Mouse (Mus musculus): ENCODE data around the gene Rbms3. TPM values are rescaled to one million over a fixed set of nuclear protein-coding genes. Genes with fewer than 3 reads are reported as not detected.

Gene Rbms3
- total and polyA plus RNA-seq, 2 experiments from 2014 or later, result 43.3 to 59.9 TPM

DNA sequence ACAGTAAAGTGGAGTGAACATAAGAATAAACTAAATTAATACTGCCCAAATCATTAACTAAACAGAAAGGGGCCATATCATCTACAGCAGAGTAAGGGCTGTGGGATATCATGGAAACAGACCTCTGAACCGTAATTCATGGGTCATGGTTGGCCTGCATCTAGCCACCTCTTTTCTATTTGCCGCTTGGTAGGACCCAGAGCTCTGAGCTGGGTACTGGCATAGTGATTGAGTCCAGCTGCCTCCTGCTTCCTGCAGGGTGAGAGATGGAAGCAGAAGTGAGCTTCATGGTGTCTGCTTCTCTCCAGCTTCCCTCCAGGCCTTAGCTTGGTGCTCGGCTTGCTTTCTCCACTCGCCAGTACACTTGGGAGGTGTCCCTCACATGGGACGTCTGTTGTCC, 71.2 kb downstream of the Rbms3 start:
- Histone ChIP-seq H3K36me3 (ENCODE audit: insufficient read depth, low read length) (no peaks in the 10 kb centered on the region), H3K4me2 (ENCODE audit: low read depth, low read length, poor library complexity, severe bottlenecking) (no peak overlapping the region), H3K9me3 (ENCODE audit: low read length) (no peaks in the 10 kb centered on the region), H3K27ac (ENCODE audit: low read depth, low read length) (no peak overlapping the region), H3K9ac (replicated peaks; ENCODE audit: low read length, poor library complexity, severe bottlenecking) (no peak overlapping the region), H3K27me3 (ENCODE audit: insufficient read depth, low read length) (no peaks in the 10 kb centered on the region), H3K4me3 (ENCODE audit: low read depth, low read length) (no peak overlapping the region), H3K4me1 (ENCODE audit: insufficient read depth, low read length) (no peaks in the 10 kb centered on the region)
- DNase-seq (ENCODE audit: low spot score), result no peak
- ATAC-seq (ENCODE audit: low FRiP score), result no peak
- 88% methylated on average over 5 of the region's 5 CpGs for WGBS
- TF ChIP-seq CTCF (IDR thresholded peaks at IDR 0.05), result no peak

GRCm38 (mm10) chr9:117554356-117554755, 75.4 kb downstream of the Rbms3 start:
- DNase-seq (ENCODE audit: low spot score), result no peak
- Histone ChIP-seq H3K4me1 (ENCODE audit: insufficient read depth, low read length) (no peaks in the 10 kb centered on the region), H3K9ac (replicated peaks; ENCODE audit: low read length, poor library complexity, severe bottlenecking) (no peak overlapping the region), H3K9me3 (ENCODE audit: low read length) (no peaks in the 10 kb centered on the region), H3K27me3 (ENCODE audit: insufficient read depth, low read length) (no peaks in the 10 kb centered on the region), H3K4me3 (ENCODE audit: low read depth, low read length) (no peak overlapping the region), H3K4me2 (ENCODE audit: low read depth, low read length, poor library complexity, severe bottlenecking) (no peak overlapping the region), H3K27ac (ENCODE audit: low read depth, low read length) (no peak overlapping the region), H3K36me3 (ENCODE audit: insufficient read depth, low read length) (no peaks in the 10 kb centered on the region)
- ATAC-seq (ENCODE audit: low FRiP score), result no peak
- no peak for TF ChIP-seq CTCF (IDR thresholded peaks at IDR 0.05)

DNA sequence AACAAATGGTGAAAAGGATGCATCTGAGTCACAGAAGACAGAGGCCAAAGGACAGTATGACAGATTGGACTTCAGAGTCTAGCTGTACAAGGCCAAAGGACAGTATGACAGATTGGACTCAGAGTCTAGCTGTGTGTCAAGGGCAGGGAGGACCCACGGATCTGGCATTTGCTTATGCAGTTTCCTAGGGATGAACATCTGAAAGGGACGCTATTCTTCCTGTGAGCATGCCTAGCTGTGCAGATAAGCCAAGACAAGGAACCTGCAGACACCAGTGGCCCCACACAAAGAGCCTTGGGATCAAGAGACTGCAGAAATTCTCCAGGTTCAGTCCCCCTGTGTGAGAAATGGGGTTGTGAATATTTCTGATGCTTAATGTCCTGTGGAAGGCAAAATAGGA, 100.4 kb downstream of the Rbms3 start:
- Histone ChIP-seq H3K27me3 (ENCODE audit: insufficient read depth, low read length) (no peaks in the 10 kb centered on the region; the same call in 1 of the 2 replicates), H3K9me3 (ENCODE audit: low read length) (no peaks in the 10 kb centered on the region), H3K4me1 (ENCODE audit: insufficient read depth, low read length) (no peaks in the 10 kb centered on the region), H3K36me3 (ENCODE audit: insufficient read depth, low read length) (no peaks in the 10 kb centered on the region), H3K27ac (ENCODE audit: low read depth, low read length) (no peak overlapping the region), H3K9ac (replicated peaks; ENCODE audit: low read length, poor library complexity, severe bottlenecking) (no peak overlapping the region), H3K4me3 (ENCODE audit: low read depth, low read length) (no peak overlapping the region), H3K4me2 (ENCODE audit: low read depth, low read length, poor library complexity, severe bottlenecking) (no peak overlapping the region)
- ATAC-seq (ENCODE audit: low FRiP score) (no peak), DNase-seq (ENCODE audit: low spot score) (no peak)
- 89% methylated on average over 2 of the region's 2 CpGs for WGBS
- no peak for TF ChIP-seq CTCF (IDR thresholded peaks at IDR 0.05)

- H3K4me1 ChIP-seq (ENCODE audit: insufficient read depth, low read length), result no peaks in the 10 kb centered on the region
- DNase-seq (ENCODE audit: low spot score), result peak; percentile 69
- H3K4me3 ChIP-seq (ENCODE audit: low read depth, low read length), result no peak overlapping the region
- no peaks in the 10 kb centered on the region for H3K9me3 ChIP-seq (ENCODE audit: low read length)
- WGBS, result 56% methylated on average over 11 of the region's 11 CpGs
- no peak for TF ChIP-seq CTCF (IDR thresholded peaks at IDR 0.05)
- no peaks in the 10 kb centered on the region for H3K27me3 ChIP-seq (ENCODE audit: insufficient read depth, low read length)
- H3K4me2 ChIP-seq (ENCODE audit: low read depth, low read length, poor library complexity, severe bottlenecking), result no peak overlapping the region
- H3K9ac ChIP-seq (replicated peaks; ENCODE audit: low read length, poor library complexity, severe bottlenecking), result no peak overlapping the region
- H3K27ac ChIP-seq (ENCODE audit: low read depth, low read length), result no peak overlapping the region
- H3K36me3 ChIP-seq (ENCODE audit: insufficient read depth, low read length), result no peaks in the 10 kb centered on the region
- no peak for ATAC-seq (ENCODE audit: low FRiP score)
These were observed 120.8 kb downstream of the Rbms3 start for GRCm38 (mm10) chr9:117508941-117509340.

- Histone ChIP-seq H3K9me3 (ENCODE audit: low read length) (no peaks in the 10 kb centered on the region), H3K4me3 (ENCODE audit: low read depth, low read length) (no peak overlapping the region), H3K4me2 (ENCODE audit: low read depth, low read length, poor library complexity, severe bottlenecking) (no peak overlapping the region), H3K27me3 (ENCODE audit: insufficient read depth, low read length) (no peaks in the 10 kb centered on the region), H3K4me1 (ENCODE audit: insufficient read depth, low read length) (no peaks in the 10 kb centered on the region), H3K27ac (ENCODE audit: low read depth, low read length) (no peak overlapping the region), H3K9ac (replicated peaks; ENCODE audit: low read length, poor library complexity, severe bottlenecking) (no peak overlapping the region), H3K36me3 (ENCODE audit: insufficient read depth, low read length) (no peaks in the 10 kb centered on the region)
- DNase-seq (ENCODE audit: low spot score), result no peak
- no peak for TF ChIP-seq CTCF (IDR thresholded peaks at IDR 0.05)
- WGBS, result 78% methylated on average over 2 of the region's 2 CpGs
- no peak for ATAC-seq (ENCODE audit: low FRiP score)
These were observed 137.8 kb downstream of the Rbms3 start for GRCm38 (mm10) chr9:117491866-117492265.

DNA sequence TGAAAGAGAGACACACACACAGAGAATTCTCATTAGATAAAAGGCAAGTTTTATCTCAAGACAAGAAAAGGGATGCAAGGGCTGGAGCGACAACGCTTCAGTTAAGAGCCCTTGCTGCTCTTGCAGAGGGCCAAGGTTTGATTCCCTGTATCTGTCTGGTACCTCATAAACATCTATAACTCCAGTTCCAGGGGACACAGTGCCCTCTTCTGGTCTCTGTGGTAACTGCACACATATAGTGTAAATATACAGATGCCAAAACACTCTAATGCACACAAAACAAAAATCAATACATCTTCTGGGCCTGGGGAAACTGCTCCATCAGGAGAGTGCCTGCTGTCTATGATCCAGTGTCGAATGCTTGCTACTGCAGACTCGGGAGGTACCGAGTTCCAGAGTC, 145.3 kb downstream of the Rbms3 start:
- DNase-seq (ENCODE audit: low spot score), result no peak
- no peak overlapping the region for H3K4me3 ChIP-seq (ENCODE audit: low read depth, low read length)
- 90% methylated on average over 5 of the region's 5 CpGs for WGBS

More for the DNA sequence above, 145.3 kb downstream of the Rbms3 start:
- Histone ChIP-seq H3K27ac (ENCODE audit: low read depth, low read length) (no peak overlapping the region), H3K4me1 (ENCODE audit: insufficient read depth, low read length) (no peaks in the 10 kb centered on the region), H3K27me3 (ENCODE audit: insufficient read depth, low read length) (no peaks in the 10 kb centered on the region), H3K9me3 (ENCODE audit: low read length) (no peaks in the 10 kb centered on the region), H3K36me3 (ENCODE audit: insufficient read depth, low read length) (no peaks in the 10 kb centered on the region), H3K4me2 (ENCODE audit: low read depth, low read length, poor library complexity, severe bottlenecking) (no peak overlapping the region), H3K9ac (replicated peaks; ENCODE audit: low read length, poor library complexity, severe bottlenecking) (no peak overlapping the region)
- ATAC-seq (ENCODE audit: low FRiP score), result no peak
- TF ChIP-seq CTCF (IDR thresholded peaks at IDR 0.05), result peak; percentile 64

Measured in midbrain, postnatal 0 days (tissue).